Mouse (Mus musculus): Measurements from ENCODE around the gene Mex3d.
A peak's percentile ranks its signal among the peaks of the same experiment; 100 is the strongest.

Mex3d gene

GRCm38 (mm10) chr10:80385811-80386734 is 1.4 kb downstream of the Mex3d start:
- DNase-seq = peak in 1 of 2 experiments; percentile 25

DNA sequence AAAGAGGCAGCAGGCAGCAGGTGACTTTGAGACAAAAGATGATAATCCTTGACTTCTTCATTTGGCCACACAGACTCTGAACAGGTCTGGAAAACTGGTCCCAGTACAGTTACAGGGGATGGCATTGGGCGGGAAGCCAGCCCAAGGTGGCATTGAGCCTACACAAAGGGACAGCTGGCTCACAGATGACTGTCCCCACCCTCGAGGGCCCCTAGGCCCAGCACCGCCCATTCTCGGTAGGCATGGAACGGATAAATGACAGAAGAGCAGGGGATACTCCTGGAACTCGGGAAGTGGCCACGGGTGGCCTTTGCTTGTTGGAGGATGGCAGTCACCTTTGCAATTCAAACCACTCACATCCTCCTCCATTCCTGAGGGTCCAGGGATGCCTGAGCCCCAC is 2.1 kb downstream of the Mex3d start:
- no peak for DNase-seq

DNA sequence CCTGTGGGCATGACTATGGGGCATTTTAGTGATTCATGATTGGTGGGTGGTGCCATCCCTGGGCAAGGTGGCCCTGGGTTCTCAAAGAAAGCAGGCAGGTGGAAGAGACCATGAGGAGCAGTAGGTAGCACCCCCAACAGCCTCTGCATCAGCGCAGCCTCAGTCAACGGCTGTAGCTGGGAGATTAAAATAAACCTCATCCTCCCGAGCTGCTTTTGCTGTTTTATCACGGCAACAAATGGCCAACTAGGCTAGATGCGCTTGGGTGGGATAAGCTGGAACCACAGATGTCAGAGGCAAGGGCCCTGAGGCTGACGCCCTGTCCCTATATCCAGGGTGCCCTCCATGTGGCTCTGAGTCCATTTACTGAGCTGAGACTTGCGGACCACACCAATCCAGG is 2.8 kb downstream of the Mex3d start:
- no peak for DNase-seq

- DNase-seq = no peak
Measured at GRCm38 (mm10) chr10:80384115-80384639, 3.3 kb downstream of the Mex3d start.

- no peak for DNase-seq
Measured at GRCm38 (mm10) chr10:80383431-80383830, 4.0 kb downstream of the Mex3d start.

- DNase-seq = no peak
Measured at GRCm38 (mm10) chr10:80382641-80383365, 4.7 kb downstream of the Mex3d start.

GRCm38 (mm10) chr10:80377716-80378115 is 9.7 kb downstream of the Mex3d start:
- peak in 1 of 2 experiments; percentile 37 for DNase-seq

DNA sequence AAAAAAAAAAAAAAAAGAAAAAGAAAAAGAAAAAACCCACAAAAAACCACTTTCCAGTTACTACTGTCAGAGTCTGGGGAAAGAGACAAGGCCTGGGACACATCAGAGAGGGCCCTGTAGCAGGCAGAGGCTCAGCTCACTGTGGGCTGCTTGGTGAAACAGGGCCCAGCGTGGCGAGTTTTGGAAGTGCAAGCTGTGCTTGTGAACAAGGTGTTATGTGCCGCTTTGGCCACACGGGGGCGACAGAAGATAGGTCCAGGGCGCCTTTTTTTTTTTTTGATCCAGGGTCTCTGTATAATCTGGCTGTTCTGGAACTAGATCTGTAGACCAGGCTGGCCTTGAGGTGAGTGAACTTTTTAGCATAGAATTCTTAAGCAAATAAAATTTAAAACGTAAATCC is 11.3 kb downstream of the Mex3d start:
- DNase-seq = peak; percentile 89 to 94

- DNase-seq = peak; percentile 69 to 75
Measured at GRCm38 (mm10) chr10:80374063-80374462, 13.4 kb downstream of the Mex3d start.

DNA sequence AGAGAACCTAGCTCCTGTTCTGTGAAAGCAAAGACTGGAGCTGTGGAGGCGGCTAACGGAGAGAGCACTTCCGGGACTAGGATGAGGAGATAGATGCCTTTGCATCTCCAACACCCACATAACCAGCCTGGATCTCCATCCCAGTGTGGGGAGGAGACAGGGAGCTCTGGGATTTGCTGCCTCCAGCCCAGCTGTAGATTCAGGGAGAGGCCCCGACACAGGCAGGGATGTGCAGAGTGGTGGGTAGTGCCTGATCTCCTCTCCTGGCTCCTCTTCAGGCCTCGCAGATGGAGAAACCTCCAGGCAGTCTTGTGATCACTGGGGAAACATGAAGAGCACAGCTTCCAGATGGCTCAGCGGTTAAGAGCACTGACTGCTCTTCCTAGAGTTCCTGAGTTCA is 14.8 kb downstream of the Mex3d start:
- no peak for DNase-seq

DNA sequence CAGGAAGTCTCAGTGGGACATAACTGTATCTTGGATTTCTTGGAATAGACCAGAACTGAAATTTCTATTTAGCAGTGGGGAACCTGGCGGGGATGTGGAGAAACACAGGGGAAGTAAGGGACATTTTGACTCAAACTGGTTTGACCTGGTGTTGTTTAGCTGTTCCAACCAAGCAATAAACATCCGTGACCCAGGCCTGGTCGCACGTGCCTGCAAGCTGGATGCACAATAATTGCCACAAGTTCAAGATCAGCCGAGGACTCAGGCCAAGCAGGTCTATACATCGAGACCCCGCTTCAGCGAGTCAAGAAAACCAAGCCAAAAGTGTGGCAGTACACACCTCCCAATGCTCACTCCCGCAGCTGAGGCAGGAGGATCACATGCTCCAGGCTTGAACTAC is 15.5 kb downstream of the Mex3d start:
- no peak for DNase-seq

DNA sequence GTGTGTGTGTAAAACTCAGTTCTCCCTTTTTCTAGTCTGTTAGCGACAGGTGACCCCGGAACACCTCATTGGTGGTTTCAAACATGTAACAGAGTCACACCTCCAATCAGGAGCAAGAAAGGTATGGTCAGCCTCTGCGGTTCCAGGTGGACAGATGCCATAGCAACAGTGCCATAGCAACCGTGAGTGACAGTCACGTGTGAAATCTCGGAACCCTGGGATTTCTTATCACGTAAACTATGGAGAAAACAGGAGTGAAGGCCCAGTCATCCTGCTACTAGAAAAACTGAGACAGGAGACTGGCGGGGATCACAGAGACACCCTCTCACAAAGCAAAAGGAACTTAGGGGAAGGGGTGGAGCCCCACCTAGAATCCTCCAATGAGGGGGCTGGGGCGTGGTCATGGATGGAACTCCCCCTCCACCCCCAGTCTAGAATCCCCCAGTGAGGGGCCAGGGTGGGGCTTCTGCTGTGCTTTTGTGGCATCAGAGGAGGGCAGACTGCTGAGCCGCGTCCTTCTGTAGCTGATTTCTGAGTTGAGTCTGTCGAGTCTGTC is 16.0 kb downstream of the Mex3d start:
- DNase-seq = peak; percentile 69 to 82

DNA sequence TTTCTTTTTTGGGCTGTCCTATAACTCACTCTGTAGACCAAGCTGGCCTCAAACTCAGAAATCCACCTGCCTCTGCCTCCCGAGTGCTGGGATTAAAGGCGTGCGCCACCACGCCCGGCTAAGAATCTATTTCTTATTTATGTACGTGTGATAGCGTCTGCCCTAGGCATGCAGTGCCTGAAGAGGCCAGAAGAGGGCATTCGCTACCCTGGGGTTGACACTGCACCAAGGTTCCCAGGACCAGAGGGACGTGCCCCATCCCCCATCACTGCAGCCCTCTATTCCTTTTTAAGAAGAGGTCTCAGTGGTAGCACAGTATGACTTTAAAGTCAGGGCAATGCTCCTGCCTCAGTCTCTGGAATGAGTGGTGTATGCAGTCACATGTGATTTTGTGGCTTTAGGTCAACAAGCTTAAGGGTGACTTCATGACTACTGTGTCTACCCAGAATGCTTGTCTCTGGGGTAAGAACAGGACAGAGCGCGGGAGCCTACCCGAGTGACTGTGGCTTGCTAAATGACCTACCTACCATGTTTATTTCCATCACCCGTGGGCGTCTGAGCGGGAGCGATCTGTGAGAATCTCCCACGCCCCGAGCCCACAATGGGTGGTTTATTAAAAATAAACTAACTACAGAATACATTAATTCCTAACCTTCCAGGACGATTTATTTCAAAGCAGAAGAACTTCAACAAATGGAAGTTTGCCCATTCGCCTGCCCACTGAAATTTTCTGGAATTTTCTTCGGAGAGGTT is 17.3 kb downstream of the Mex3d start:
- DNase-seq = peak in 1 of 2 experiments; percentile 41

GRCm38 (mm10) chr10:80368392-80368791 is 19.1 kb downstream of the Mex3d start:
- no peak for DNase-seq

- no peak for DNase-seq
Measured at GRCm38 (mm10) chr10:80367954-80368353, 19.5 kb downstream of the Mex3d start.

DNA sequence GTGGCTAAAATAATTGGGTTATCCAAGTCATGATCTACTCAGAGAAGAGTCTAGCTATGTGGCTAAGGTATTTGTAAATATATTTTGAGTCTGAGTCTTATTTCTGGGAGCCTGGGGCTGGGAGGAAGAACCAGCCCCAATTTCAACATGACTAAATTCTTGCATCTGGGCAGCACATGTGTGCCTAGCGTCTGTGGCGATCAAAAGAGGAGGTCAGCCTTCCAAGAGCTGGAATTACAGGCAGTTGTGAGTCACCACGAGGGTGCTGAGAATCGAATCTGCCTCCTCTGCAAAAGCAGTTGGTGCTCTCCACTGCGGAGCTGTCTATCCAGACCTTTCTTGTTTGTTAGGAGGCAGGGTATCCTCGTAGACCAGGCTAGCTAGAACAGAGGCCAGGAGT is 21.7 kb downstream of the Mex3d start:
- DNase-seq = no peak

DNA sequence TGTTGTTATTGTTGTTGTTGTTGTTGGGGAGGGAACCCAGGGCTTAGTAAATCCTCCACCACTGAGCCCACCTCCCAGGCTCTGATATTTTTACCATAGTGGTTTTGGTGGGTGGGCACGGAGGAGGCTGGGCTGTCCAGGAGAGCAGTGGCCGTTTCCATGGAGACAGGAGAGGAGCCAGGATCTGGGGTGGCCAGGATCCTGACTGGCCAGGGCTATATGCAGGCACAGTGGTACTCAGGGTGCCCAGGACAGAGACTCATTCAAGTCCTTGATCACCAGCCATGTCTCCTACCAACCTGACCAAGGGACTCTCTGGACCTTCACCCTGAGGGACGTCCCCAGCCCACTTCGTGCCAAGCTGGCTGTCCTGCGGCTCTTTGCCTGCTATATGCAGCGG is 23.7 kb downstream of the Mex3d start:
- no peak for DNase-seq

GRCm38 (mm10) chr10:80357994-80358639 is 29.3 kb downstream of the Mex3d start:
- DNase-seq = no peak

GRCm38 (mm10) chr10:80357336-80357735 is 30.1 kb downstream of the Mex3d start:
- no peak for DNase-seq

- no peak for DNase-seq
Measured at GRCm38 (mm10) chr10:80356737-80357136, 30.7 kb downstream of the Mex3d start.

- DNase-seq = no peak
Measured at GRCm38 (mm10) chr10:80356001-80356682, 31.3 kb downstream of the Mex3d start, which contains the start of gene Plk5. Gene Plk5, plus strand, starts transcription at chr10:80356459.

Measured in thymus, postnatal 36 days (tissue).